Mouse (Mus musculus): Measurements from ENCODE around the gene Clic1.

- no peak for TF ChIP-seq GATA1 (IDR thresholded peaks at IDR 0.05; ENCODE audit: low read length)
- no peak for TF ChIP-seq TAL1 (IDR thresholded peaks at IDR 0.05; ENCODE audit: low read length)
Measured at GRCm38 (mm10) chr17:35057090-35057489, 7.3 kb downstream of the Clic1 start.
